In genomic region chr8:109607650-109608049, GRCm38 (mm10) we compare ENCODE assay signal across 8 mouse cellular contexts. TPM values are rescaled to one million over a fixed set of nuclear protein-coding genes. Genes with fewer than 3 reads are reported as not detected.
DNase-seq lines count a peak whose midpoint lies in the region; ATAC-seq and TF ChIP-seq lines count a peak whose summit lies in the region.

No protein-coding gene starts in this region.

- no peak for TF ChIP-seq CTCF in testis, adult 2 months (IDR thresholded peaks at IDR 0.05; ENCODE audit: control insufficient read depth, insufficient read depth, insufficient replicate concordance, low read depth, low read length)
- TF ChIP-seq CTCF in midbrain, postnatal 0 days (IDR thresholded peaks at IDR 0.05): no peak

- peak overlapping the region; percentile 77 for H3K4me2 ChIP-seq in hindbrain, embryonic 15.5 days
- peak overlapping the region; percentile 55 for H3K4me2 ChIP-seq in midbrain, postnatal 0 days (ENCODE audit: low read depth, low read length, poor library complexity, severe bottlenecking)

- no peak overlapping the region for H3K27ac ChIP-seq in testis, adult 2 months (ENCODE audit: control insufficient read depth, insufficient read depth, low read depth, low read length)
- peak overlapping the region; percentile 90; the same call in 1 of the 2 replicates for H3K27ac ChIP-seq in hindbrain, embryonic 15.5 days (replicated peaks)
- no peak overlapping the region for H3K27ac ChIP-seq in midbrain, postnatal 0 days (ENCODE audit: low read depth, low read length)

- H3K4me1 ChIP-seq in testis, adult 2 months (ENCODE audit: control insufficient read depth, insufficient read depth, low read length): peaks cover 6% of the 10 kb centered on the region
- peaks cover 13% of the 10 kb centered on the region for H3K4me1 ChIP-seq in hindbrain, embryonic 15.5 days (replicated peaks)
- 0 out of 2 replicates have a peak, but pooled peaks cover 4% of the 10 kb centered on the region for H3K4me1 ChIP-seq in midbrain, postnatal 0 days (ENCODE audit: insufficient read depth, low read length)

- ATAC-seq in cerebellum, adult (ENCODE audit: insufficient number of reproducible peaks, low FRiP score, low TSS enrichment): no peak
- ATAC-seq in hindbrain, embryonic 15.5 days (ENCODE audit: low FRiP score, low read depth): no peak
- ATAC-seq in midbrain, postnatal 0 days (ENCODE audit: low FRiP score): no peak

- peak overlapping the region; percentile 50 for H3K9ac ChIP-seq in hindbrain, embryonic 15.5 days
- H3K9ac ChIP-seq in midbrain, postnatal 0 days (replicated peaks; ENCODE audit: low read length, poor library complexity, severe bottlenecking): peak overlapping the region; percentile 29; the same call in 1 of the 2 replicates

- WGBS in hindbrain, embryonic 15.5 days: 10% methylated on average over 12 of the region's 12 CpGs
- WGBS in midbrain, postnatal 0 days: 11% methylated on average over 12 of the region's 12 CpGs

- H3K27me3 ChIP-seq in testis, adult 2 months (ENCODE audit: control insufficient read depth, insufficient read depth, low read length): no peaks in the 10 kb centered on the region
- H3K27me3 ChIP-seq in hindbrain, embryonic 15.5 days: no peaks in the 10 kb centered on the region
- H3K27me3 ChIP-seq in midbrain, postnatal 0 days (ENCODE audit: insufficient read depth, low read length): no peaks in the 10 kb centered on the region

- peak; percentile 33 for DNase-seq in cerebellum, adult 11-12 months
- no peak for DNase-seq in testis, postnatal 14 days (ENCODE audit: low spot score)
- peak; percentile 6 for DNase-seq in midbrain, postnatal 0 days (ENCODE audit: low spot score)
- no peak for DNase-seq in right cerebral cortex, postnatal 4 days
- no peak for DNase-seq in layer of hippocampus, adult 9-10 months (ENCODE audit: low spot score)

- no peak for TF ChIP-seq POLR2A in testis, adult 2 months (IDR thresholded peaks at IDR 0.05; ENCODE audit: control insufficient read depth, low read depth, low read length)

- H3K4me3 ChIP-seq in testis, adult 2 months (ENCODE audit: control insufficient read depth, low read depth, low read length): peak overlapping the region; percentile 99
- H3K4me3 ChIP-seq in hindbrain, embryonic 15.5 days: peak overlapping the region; percentile 56
- H3K4me3 ChIP-seq in midbrain, postnatal 0 days (ENCODE audit: low read depth, low read length): peak overlapping the region; percentile 50

- peaks cover 2% of the 10 kb centered on the region; the same call in 1 of the 2 replicates for H3K36me3 ChIP-seq in testis, adult 2 months (ENCODE audit: control insufficient read depth, insufficient read depth, low read length)
- H3K36me3 ChIP-seq in hindbrain, embryonic 15.5 days: peaks cover 5% of the 10 kb centered on the region; the same call in 1 of the 2 replicates
- 0 out of 2 replicates have a peak, but pooled peaks cover 5% of the 10 kb centered on the region for H3K36me3 ChIP-seq in midbrain, postnatal 0 days (ENCODE audit: insufficient read depth, low read length)

- no peaks in the 10 kb centered on the region for H3K9me3 ChIP-seq in hindbrain, embryonic 15.5 days
- H3K9me3 ChIP-seq in midbrain, postnatal 0 days (ENCODE audit: low read length): no peaks in the 10 kb centered on the region

RNA-seq across cellular contexts. Expression of gene Dhodh, which starts 0.8 kb away (rescaled TPM):
- 5.6 and 6.4 TPM in 2 replicates for polyA plus RNA-seq in testis, adult 2 months (2012; rRNA removed)
- polyA plus RNA-seq in hindbrain, embryonic 15.5 days (2015; fragmentation: Nextera tagmentation; extraction: Ambion mirVana): 30.5 and 31.1 TPM in 2 replicates
- total RNA-seq in midbrain, postnatal 0 days (2014; rRNA removed): 15.0 and 23.9 TPM in 2 replicates
- polyA plus RNA-seq in midbrain, postnatal 0 days (2015; fragmentation: Nextera tagmentation; extraction: Ambion mirVana): 23.7 and 24.7 TPM in 2 replicates

RNA-seq across cellular contexts. Expression of gene Pkd1l3, which starts 6.7 kb away (rescaled TPM):
- polyA plus RNA-seq in testis, adult 2 months (2012; rRNA removed): 35.9 and 41.3 TPM in 2 replicates
- 0.14 and 0.21 TPM in 2 replicates for polyA plus RNA-seq in hindbrain, embryonic 15.5 days (2015; fragmentation: Nextera tagmentation; extraction: Ambion mirVana)
- total RNA-seq in midbrain, postnatal 0 days (2014; rRNA removed): 0.22 and 0.33 TPM in 2 replicates
- 0.07 and 0.16 TPM in 2 replicates for polyA plus RNA-seq in midbrain, postnatal 0 days (2015; fragmentation: Nextera tagmentation; extraction: Ambion mirVana)

RNA-seq across cellular contexts. Expression of gene Hp, which starts 28.7 kb away (rescaled TPM):
- 4.6 and 11.0 TPM in 2 replicates for polyA plus RNA-seq in testis, adult 2 months (2012; rRNA removed)
- 0.51 and 0.93 TPM in 2 replicates for polyA plus RNA-seq in hindbrain, embryonic 15.5 days (2015; fragmentation: Nextera tagmentation; extraction: Ambion mirVana)
- 1.6 TPM in 1 of 2 replicates, not detected in the other for total RNA-seq in midbrain, postnatal 0 days (2014; rRNA removed)
- 0.12 and 0.26 TPM in 2 replicates for polyA plus RNA-seq in midbrain, postnatal 0 days (2015; fragmentation: Nextera tagmentation; extraction: Ambion mirVana)

RNA-seq across cellular contexts. Expression of gene Txnl4b, which starts 42.0 kb away (rescaled TPM):
- polyA plus RNA-seq in testis, adult 2 months (2012; rRNA removed): 36.0 and 41.4 TPM in 2 replicates
- 28.7 and 30.2 TPM in 2 replicates for polyA plus RNA-seq in hindbrain, embryonic 15.5 days (2015; fragmentation: Nextera tagmentation; extraction: Ambion mirVana)
- 10.0 and 14.3 TPM in 2 replicates for total RNA-seq in midbrain, postnatal 0 days (2014; rRNA removed)
- polyA plus RNA-seq in midbrain, postnatal 0 days (2015; fragmentation: Nextera tagmentation; extraction: Ambion mirVana): 33.5 TPM in 2 replicates

RNA-seq across cellular contexts. Expression of gene Dhx38, which starts 42.0 kb away (rescaled TPM):
- polyA plus RNA-seq in testis, adult 2 months (2012; rRNA removed): 20.3 and 20.7 TPM in 2 replicates
- 17.2 and 17.4 TPM in 2 replicates for polyA plus RNA-seq in hindbrain, embryonic 15.5 days (2015; fragmentation: Nextera tagmentation; extraction: Ambion mirVana)
- 24.3 and 25.2 TPM in 2 replicates for total RNA-seq in midbrain, postnatal 0 days (2014; rRNA removed)
- polyA plus RNA-seq in midbrain, postnatal 0 days (2015; fragmentation: Nextera tagmentation; extraction: Ambion mirVana): 13.4 and 13.5 TPM in 2 replicates

Comparison
In these comparisons a context has a peak if more than half of its experiments do, and no peak if none do; other contexts are left out.
1. DNase-seq: peak in cerebellum, adult 11-12 months (single experiment) and midbrain, postnatal 0 days (single experiment); none in testis, postnatal 14 days (single experiment), right cerebral cortex, postnatal 4 days (single experiment) and layer of hippocampus, adult 9-10 months (single experiment).
2. RNA of gene Pkd1l3, which starts 6.7 kb away (polyA plus RNA-seq): 35.9 to 41.3 TPM in testis, adult 2 months; 0.14 to 0.21 TPM in hindbrain, embryonic 15.5 days and 0.07 to 0.16 TPM in midbrain, postnatal 0 days; every median in the first group is over 10 times any median in the second.
3. Peak in every context shown above with its lines, with median percentiles within 50 percentile points of each other: H3K4me3 ChIP-seq.